In the genomic region with DNA sequence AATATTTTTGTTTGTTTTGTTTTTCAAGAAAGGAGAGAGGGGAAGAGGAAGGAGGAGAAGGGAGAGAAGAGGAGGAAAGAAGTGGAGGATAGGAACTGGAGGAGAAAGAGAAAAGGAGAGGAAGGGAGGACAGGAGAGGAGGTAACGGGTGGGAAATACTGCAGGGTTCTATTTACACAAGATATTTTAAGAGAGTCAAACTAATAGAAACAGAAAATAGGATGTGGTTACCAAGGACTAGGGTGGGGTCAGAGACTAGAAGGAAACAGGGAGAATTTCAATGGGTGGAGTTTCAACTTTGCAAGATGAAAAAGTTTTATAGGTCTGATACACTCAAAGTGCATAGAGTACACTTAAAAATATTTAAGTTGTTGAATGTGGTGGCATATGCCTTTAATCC, we compare ENCODE assay signal across 17 mouse cellular contexts. TPM values are rescaled to one million over a fixed set of nuclear protein-coding genes. Genes with fewer than 3 reads are reported as not detected.
DNase-seq lines count a peak whose midpoint lies in the region; ATAC-seq and TF ChIP-seq lines count a peak whose summit lies in the region.
"Had no signal": no experiment of that assay in that cellular context is flagged by ENCODE, and none has a peak within 500 bp of the region (broad histone marks: within the 10 kb centered on the region; RNA-seq: fewer than 3 reads in every experiment).

No protein-coding gene starts in this region.

- ATAC-seq in CD4-positive, CD25-positive, alpha-beta regulatory T cell, adult 4 months, result peak; percentile 70
- peak; percentile 64 for ATAC-seq in common myeloid progenitor, adult 5-6 weeks (replicated peaks; ENCODE audit: low read depth, poor library complexity, severe bottlenecking)
- ATAC-seq in monocyte, adult 5-6 weeks (replicated peaks; ENCODE audit: insufficient number of reproducible peaks, low FRiP score, low TSS enrichment, poor library complexity, severe bottlenecking), result peak; percentile 78
- ATAC-seq in cerebellum, adult (ENCODE audit: insufficient number of reproducible peaks, low FRiP score, low TSS enrichment), result no peak

- no peak for DNase-seq in gastrocnemius, adult 2 months
- no peak for DNase-seq in gastrocnemius, adult 18-20 months (ENCODE audit: low spot score)
- no peak for DNase-seq in embryo, embryonic 10.5 days (ENCODE audit: low spot score)
- DNase-seq in urinary bladder, postnatal 4 days (ENCODE audit: low spot score in 2 of 2), result no peak
- DNase-seq: adrenal gland, postnatal 14 days; cerebellum, postnatal 25 days; kidney, adult 2 months; kidney, postnatal 25 days; midbrain, embryonic 14.5 days; right cerebral cortex, postnatal 25 days had no signal

- peak overlapping the region; percentile 72 for H3K27ac ChIP-seq in gastrocnemius, adult 2 months
- H3K27ac ChIP-seq: embryonic facial prominence, embryonic 12.5 days; hindbrain, embryonic 14.5 days; stomach, embryonic 15.5 days had no signal

- H3K4me3 ChIP-seq in gastrocnemius, adult 2 months, result no peak overlapping the region
- H3K4me3 ChIP-seq: embryonic facial prominence, embryonic 12.5 days; stomach, embryonic 15.5 days had no signal

- intact Hi-C loops in gastrocnemius, adult 2 months (cut with DNase I), result loop anchor here (2.0 kb wide), 1 partner anchor 17 kb away; no protein-coding TSS in a partner anchor

- TF ChIP-seq CTCF in gastrocnemius, adult 2 months (IDR thresholded peaks at IDR 0.05), result no peak

RNA-seq across cellular contexts. Expression of a gene that starts 7.0 kb away (rescaled TPM):
- 10 to 100 TPM; 19.8 to 26.1 TPM for total RNA-seq in gastrocnemius, adult 2 months (2021)
- total RNA-seq in gastrocnemius, adult 18-20 months (2021), result 10 to 100 TPM; 20.2 to 29.6 TPM
- 10 to 100 TPM; 66.3 to 87.7 TPM for polyA plus RNA-seq in CD4-positive, CD25-positive, alpha-beta regulatory T cell, adult 4 months (2017; shearing (Covaris generic))
- 15.8 and 28.6 TPM in 2 replicates for total RNA-seq in common myeloid progenitor, adult 5-6 weeks (2017)
- total RNA-seq in monocyte, adult 5-6 weeks (2017), result 33.7 to 53.5 TPM (median 47.2 TPM) in 3 replicates
